Mouse (Mus musculus): Measurements from ENCODE around the gene Mrgprh.

Gene Mrgprh

DNA sequence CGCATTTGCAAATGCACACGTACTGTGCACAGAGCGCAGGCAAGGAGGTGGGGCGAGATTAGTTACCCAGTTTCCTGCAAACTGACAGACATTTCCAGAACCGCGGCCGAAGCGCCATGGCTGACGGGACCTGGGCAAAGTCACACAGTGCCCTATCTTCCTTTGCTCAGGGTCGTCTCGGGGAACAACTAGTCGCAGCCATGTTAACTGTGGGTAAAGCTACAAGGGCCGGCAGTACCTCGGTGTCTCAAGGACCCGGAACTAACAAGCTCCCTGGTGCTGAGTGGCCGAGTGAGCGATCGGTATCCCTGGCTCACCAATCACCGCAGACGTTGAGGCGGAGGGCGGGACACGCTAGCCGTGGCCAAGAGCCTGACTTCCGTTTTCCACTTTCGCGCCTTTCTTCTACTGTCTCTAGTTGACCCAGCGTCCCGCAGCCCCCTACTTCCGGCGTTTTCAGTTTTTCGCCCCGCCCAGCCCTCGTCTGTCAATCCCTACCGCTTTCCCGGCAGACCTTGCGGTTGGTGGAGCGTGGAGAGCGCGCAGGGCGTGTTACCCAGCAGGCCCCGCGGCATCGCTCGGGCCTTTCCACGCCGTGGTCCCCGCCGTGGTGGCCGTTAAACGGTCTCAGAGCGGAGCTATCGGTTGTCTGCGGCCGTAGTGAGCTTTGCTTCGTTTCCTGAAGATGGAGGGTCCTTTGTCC lies 40.2 kb downstream of the Mrgprh start, which contains the start of gene Mrpl18:
TSS of gene Mrpl18 (minus strand) at position 465 of the 703 bp plus-strand sequence.
- DNase-seq (ENCODE audit: inconsistent age in 2 of 2, low spot score in 1 of 2): peak; percentile 99 to 100

DNA sequence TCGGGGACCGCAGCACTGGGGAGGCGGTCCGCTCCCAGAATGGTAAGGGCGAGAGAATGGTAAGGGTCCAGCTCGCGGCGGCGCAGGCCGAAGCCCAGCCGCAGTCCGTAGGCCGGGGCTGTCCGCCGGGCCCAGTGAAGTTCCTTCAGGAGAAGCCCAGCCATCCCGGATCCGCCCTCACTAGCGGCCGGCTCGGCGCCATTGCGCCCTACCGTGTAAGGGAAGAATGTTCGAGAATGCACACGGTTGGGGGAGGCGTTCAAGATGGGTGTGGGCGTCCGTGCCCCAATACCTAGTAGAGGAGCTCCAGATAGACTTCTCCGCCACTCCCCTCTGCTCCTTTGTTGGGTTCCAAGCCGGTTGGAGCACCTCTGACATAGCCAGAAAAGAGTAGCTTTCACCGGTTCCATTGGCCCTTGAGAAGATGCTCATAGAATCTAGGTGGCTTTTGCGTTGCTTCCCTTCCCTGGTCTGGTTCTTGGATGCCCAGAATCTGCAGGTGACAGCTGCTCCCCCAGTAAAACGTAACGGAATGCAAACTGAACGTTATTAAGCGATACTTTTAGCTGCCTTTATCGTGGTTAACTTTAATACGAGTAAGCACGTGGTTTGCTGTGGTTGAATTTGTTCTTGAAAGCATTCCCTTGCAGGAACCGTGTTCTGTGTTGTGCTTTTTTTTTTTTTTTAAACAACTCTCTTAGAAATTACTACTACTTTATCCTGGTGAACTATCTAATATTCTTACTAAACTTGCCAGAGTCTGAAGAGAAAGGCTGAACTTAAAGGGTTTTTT lies 41.0 kb downstream of the Mrgprh start:
- DNase-seq (ENCODE audit: inconsistent age in 2 of 2, low spot score in 1 of 2): no peak

DNA sequence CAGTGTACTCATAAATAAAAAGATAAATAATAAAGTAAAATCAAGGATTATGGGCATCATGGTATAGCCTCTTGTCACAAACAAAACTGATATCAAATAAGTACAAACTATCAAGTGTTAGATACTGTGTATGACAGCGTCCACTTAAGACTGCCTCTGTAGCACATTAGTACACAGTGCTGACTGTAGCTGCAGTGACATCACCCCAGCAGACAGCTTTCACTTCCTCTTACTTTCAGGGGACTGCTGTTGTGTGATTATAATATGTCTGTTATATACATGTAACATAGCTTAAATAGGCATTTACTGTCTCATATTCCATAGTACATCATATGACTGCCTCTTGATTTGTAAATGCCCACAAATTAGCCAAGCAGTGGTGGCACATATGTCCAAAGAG lies 45.2 kb downstream of the Mrgprh start:
- no peak for DNase-seq (ENCODE audit: inconsistent age in 2 of 2, low spot score in 1 of 2)

DNA sequence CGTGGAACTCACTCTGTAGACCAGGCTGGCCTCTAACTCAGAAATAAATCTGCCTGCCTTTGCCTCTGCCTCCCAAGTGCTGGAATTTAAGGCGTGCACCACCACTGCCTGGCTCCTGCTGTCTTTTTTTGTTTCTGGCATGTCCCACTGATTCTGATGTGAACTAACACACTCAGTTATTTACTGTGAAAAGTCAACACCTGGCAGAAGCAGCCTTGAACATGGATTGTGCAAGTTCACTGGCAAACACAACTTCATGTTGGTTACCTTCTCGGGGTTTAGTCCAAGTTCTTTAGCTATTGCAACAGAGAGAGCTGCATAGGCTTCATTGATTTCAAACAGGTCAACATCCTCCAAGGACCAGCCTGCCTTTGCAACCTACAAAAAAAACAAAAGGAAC lies 49.2 kb downstream of the Mrgprh start:
- DNase-seq (ENCODE audit: inconsistent age in 2 of 2, low spot score in 1 of 2): peak in 1 of 2 experiments; percentile 54

DNA sequence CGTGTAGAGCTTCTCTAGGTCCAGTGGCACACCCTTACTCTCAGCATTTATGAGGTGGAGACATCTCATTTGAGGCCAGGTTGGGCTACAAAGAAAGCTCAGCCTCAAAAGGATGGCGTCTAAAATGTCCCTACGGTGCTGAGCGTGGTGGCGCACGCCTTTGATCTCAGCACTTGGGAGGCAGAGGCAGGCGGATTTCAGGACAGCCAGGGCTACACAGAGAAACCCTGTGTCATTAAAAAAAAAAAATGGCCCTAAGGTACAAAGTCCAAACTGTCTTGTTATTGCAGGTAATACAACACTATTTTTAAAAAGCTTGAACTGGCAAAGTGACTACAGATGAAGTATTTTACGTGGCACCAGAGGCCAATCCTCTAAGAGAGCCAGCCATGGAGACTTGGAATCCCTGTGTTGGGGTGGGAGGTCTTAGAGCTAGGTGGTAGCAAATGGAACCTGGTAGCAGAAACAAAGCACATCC lies 49.9 kb downstream of the Mrgprh start:
- DNase-seq (ENCODE audit: inconsistent age in 2 of 2, low spot score in 1 of 2): no peak

Measured in adrenal gland, adult (tissue).